Mouse (Mus musculus) bone marrow, adult 2 months (tissue): ENCODE results near the gene Slc22a28.
"Not testable (repeated sequence)": the region's sequence is repeated elsewhere in the genome, so short reads cannot be mapped to it uniquely, and the experiment has no call there.

Experiments
- CTCF ChIP-seq: fragments of 200-500 bp; IDR thresholded peaks from 2 replicates; pipeline ENCODE4 v1.5.1; 2011; ENCODE audit warnings: low read length, control low read depth; ENCODE audit not compliant: control insufficient read depth, insufficient read depth
- POLR2A ChIP-seq: fragments of 200-500 bp; IDR thresholded peaks from 2 replicates; pipeline ENCODE4 v1.6.1; 2011; ENCODE audit warnings: low read depth, mild to moderate bottlenecking, control low read depth, low read length, borderline replicate concordance; ENCODE audit not compliant: control insufficient read depth

GRCm38 (mm10) chr19:8019329-8019851 lies 112.4 kb downstream of the Slc22a28 start:
- TF ChIP-seq CTCF, POLR2A: not testable (repeated sequence)
